Mouse (Mus musculus): ENCODE measurements around the gene Fastkd2. TPM values are rescaled to one million over a fixed set of nuclear protein-coding genes. Genes with fewer than 3 reads are reported as not detected.

The Fastkd2 gene
- total RNA-seq, 2 experiments from 2014 or later, result 15.6 to 17.8 TPM

Other genes starting within 250 kb of the Fastkd2 start
- gene Gm39653, start 114.6 kb upstream of the Fastkd2 start, total RNA-seq (2021), result not detected
- under 1 TPM; 0.12 to 0.13 TPM for gene Dytn, start 43.7 kb upstream of the Fastkd2 start, total RNA-seq (2021)
- under 1 TPM; 0.53 to 0.71 TPM for gene Mdh1b, start 296 bp upstream of the Fastkd2 start, total RNA-seq (2021)
- under 1 TPM; 0.19 to 0.59 TPM for gene 4933402D24Rik, start 38.7 kb downstream of the Fastkd2 start, total RNA-seq (2021)

Measured in left cerebral cortex, postnatal 10 days (tissue).